Mouse (Mus musculus): Measurements from ENCODE around the gene Dscaml1.

Gene Dscaml1

GRCm38 (mm10) chr9:45426456-45426855 is at the start of gene Dscaml1:
Dscaml1 (plus strand) TSS chr9:45426628.
- no peak for DNase-seq

- DNase-seq = no peak
Observed at GRCm38 (mm10) chr9:45376883-45377282, 49.5 kb upstream of the Dscaml1 start.

DNA sequence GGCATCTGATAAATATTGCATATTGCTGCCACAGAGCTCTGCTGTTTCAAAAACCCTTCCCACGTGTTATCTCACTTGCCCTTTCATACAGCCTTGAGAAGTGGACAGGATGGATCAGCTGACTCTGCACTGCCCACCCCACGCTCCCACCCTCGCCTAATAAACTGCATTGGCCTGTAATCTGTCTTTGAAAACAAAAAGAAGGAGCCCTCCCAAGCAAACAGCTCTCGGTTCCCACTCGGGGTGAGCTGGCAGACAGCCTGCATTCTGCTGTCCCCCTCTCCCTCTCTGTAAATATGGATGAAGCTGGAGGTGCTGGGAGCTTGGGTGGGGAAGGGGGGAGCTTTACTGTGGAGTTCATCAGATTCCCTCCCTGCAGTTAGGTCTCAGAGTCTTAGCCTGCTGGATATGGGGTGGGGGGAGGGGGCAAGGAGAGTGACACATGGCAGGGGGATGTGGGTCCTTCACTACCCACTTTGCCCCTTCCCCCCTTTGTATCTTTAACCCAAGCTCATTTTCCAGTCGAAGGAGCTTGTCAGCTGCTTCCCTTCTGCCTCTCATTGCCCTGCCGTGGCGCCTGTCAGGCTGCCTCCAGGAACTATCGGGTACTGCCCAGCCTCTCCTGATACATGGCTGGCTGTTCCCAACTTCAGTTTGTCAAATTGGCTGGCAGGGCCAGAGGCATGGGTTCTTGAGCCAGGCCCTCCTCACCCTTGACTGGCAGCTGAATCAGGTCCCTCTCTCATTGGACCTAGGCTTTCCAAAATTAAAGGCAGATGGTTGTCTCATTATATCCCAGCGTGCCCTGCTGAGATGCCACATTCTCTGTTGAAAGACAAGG is 45.8 kb upstream of the Dscaml1 start:
- no peak for DNase-seq

DNA sequence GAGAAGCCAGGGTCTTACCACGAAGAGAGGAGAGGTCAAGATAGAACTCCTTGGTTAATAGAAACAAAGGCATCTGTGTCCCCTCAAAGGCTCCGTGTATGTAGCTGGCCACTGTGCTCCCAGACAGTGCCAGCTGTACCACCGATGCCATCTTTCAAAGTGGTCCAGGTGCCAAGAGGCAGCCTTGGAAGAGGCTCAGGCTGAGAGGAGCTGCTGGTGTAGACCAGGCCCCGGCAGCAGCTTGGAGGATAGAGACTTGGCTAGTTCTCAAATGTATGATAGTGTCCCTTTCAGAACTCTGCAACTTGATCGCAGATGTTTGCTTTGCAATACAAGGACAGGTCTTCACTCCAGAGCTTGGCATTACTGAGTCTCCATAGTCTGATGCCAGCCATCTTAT is 44.1 kb upstream of the Dscaml1 start:
- DNase-seq = no peak

- no peak for DNase-seq
Observed at GRCm38 (mm10) chr9:45382834-45383233, 43.6 kb upstream of the Dscaml1 start.

GRCm38 (mm10) chr9:45383883-45384282 is 42.5 kb upstream of the Dscaml1 start:
- no peak for DNase-seq

- DNase-seq = no peak
Observed at GRCm38 (mm10) chr9:45386698-45387097, 39.7 kb upstream of the Dscaml1 start.

DNA sequence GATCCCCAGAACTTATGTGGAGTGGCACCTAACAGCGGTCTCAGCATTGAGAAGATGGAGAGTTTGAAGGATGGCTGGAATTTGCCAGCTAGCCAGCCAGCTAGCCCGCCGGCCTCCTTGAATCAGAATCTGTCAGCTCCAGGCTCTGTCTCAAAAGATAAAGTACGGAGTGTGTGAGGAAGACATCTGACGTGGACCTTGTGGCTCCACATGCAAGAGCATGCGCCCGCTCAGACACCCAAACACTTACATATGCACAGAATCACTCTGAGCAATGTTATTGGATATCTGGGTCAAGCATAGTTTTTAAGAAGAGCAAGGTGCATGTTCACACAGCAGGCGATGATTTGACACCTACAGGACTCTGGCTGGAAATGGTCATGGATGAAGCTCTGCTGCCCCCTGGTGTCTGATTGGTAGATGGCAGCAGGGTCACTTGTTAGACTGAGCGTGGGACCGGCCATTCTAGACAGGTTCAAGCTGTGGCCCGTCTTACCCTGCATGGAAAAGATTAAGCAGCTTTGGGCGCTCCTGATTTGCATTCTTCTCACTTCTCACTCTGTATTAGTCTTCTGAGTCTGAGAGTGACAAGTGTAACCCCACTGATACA is 37.9 kb upstream of the Dscaml1 start:
- DNase-seq = peak; percentile 76 to 89

DNA sequence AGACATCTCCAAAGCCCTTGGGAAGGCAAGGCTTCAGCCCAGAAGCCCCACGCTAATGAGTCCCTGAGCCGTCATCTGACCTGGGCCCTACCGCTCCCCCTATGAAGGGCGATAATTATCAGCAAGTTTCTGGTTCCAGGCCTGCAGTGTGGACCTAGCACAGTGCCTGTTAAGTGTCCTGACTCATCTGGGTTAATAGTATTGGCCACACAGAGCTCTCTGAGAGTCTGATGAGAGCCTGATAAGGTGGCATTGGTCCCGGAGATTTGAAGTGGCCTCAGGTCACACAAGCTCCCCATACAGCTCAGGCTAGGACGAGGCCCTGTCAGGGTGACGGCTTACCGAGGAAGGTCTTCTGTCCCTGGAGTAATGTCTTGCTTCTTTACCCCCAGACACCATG is 36.8 kb upstream of the Dscaml1 start:
- DNase-seq = no peak

- no peak for DNase-seq
Observed at GRCm38 (mm10) chr9:45391299-45391698, 35.1 kb upstream of the Dscaml1 start.

DNA sequence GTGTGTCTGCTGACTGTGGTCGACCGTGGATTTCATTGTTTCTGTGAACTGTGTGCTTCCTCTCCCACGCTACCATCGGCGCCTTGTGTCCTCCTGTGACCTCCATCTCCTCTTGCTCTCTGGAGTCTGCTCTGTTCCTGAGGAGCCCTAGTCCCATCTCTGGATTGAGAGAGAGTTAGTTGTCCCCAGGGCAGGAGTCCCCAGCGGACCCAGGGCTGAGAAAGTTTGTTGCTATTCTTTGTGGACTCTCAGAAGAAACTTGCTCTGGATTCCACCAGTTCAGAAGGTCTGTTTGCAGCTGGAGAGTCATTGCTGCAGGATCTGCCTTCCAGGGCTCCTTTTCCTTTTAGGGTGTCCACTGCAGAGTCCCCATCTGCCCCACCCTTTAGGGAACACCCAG is 31.2 kb upstream of the Dscaml1 start:
- no peak for DNase-seq

DNA sequence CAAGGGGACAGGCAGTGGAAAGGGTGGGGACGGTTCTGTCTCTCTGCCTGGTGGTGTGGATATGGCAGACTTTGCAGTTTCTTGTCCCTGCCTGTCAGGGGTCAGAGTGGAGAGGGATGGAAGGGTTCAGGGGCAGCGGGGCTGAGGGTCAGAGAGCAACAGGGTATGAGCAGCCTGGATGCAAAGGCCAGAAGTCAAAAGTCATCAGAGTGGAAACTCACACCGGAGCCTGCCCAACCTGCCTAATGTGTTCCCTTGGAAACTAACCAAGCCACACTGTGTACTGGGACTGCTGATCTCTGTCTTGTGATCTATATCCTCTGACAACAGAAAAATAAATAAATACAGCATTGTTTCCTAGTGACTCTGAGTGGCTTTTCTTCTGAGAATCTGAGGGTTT is 30.6 kb upstream of the Dscaml1 start:
- no peak for DNase-seq

GRCm38 (mm10) chr9:45398336-45398735 is 28.1 kb upstream of the Dscaml1 start:
- no peak for DNase-seq

GRCm38 (mm10) chr9:45399434-45399833 is 27.0 kb upstream of the Dscaml1 start, which contains the start of gene Fxyd2:
Fxyd2 (plus strand) TSS chr9:45399669.
- no peak for DNase-seq

- no peak for DNase-seq
Observed at GRCm38 (mm10) chr9:45401851-45402250, 24.6 kb upstream of the Dscaml1 start.

- DNase-seq = no peak
Observed at GRCm38 (mm10) chr9:45402957-45403356, 23.5 kb upstream of the Dscaml1 start.

GRCm38 (mm10) chr9:45405694-45406093 is 20.7 kb upstream of the Dscaml1 start:
- DNase-seq = no peak

- DNase-seq = no peak
Observed at GRCm38 (mm10) chr9:45406808-45407207, 19.6 kb upstream of the Dscaml1 start.

DNA sequence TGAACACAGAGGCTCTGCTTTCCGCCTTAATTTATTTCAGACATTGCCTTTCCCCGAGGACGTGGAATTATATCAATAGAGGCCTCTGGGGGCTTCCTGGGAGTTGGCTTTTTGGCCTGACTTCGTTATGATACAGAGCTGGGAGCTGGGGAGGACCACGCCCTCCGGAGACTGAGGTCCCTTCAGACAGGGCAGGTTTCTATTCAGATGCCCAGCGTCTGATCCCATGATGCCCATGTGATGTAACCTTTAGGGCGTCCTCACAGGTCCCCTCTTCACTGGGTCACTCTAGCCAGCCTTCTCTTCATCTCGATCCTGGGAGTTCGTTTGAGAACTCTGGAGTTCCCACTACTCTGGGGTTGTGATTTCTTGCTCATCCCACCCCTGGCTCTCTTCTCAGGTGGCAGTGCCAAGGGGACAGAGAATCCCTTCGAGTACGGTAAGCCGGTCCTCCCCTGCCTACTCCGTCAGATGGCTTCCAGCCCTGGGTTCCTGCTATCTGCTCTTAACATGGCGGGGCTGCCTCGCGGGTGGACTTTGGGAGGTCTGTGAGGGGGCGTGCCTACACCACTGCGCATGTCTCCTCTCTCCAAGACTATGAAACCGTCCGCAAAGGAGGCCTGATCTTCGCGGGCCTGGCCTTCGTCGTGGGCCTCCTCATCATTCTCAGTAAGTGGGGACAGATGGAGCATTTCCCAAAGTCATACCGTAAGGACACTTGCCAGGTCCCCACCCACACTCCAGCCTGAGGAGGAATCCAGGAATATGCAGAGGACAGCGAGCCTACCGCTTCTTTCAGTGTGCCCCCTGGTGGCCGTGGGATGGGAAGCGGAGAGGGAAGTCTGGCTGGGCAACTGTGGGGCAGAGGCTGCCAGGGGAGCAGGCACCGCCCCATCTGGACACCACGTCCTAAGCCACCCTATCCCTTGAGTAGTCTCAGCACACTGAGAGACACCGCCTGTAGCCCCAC is 18.4 kb upstream of the Dscaml1 start:
- DNase-seq = peak; percentile 23 to 67

DNA sequence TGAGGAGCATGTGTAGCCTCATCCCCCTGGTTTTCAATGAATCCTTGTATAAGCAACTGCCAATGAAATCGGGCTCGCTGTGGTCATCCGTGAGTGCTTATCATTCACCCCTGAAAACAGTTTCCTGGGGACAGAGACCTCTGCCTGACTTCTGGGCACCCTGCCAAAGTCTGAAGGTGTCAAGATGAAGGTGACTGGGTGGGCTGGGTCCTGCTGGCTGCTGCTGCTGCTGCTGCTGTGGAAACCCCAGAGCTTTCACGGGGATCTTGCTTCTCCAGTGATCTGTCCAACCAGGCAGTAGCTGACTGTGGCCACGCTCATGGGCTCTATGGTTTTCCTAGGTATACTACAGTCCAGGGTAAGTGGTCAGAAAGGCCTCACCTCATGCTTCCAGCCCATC is 16.2 kb upstream of the Dscaml1 start:
- no peak for DNase-seq

DNA sequence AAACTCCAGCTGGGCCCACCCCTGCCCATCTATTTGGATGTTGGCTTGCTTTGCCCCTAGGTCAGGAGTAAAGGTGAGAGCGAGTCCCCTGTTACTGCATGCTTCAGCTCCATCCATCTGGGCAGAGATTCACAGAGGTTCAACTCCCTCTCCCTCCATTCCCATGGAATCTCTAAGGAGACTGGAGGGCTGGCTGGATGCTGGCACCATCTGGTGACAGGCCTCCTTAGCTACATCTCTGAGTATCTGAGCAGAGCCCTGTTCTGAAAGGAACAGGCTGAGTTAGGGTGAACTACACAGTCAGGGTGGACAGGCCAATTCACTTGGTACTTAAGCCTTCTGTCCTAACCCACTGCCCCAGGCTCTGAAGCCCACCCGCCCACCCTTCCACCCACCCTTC is 15.8 kb upstream of the Dscaml1 start:
- no peak for DNase-seq

DNA sequence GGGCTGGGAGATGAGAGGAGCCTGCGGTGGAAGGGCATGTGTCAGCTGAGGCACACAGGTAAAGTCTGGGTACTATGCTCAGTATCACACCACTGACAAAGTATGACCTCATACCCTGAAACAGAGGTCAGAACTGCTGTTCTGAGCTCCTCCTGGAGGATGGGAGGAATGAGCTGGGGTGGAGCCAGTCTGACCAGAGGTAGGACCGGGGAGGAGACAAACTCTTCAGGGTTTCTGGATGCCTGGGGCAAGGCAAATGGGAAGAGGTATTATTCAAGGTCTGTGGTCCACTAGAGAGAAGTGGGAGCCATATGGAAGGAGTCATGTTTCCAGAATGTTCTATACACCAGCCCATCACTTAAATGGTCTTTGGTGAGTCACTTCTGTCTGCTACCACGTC is 15.3 kb upstream of the Dscaml1 start:
- DNase-seq = no peak

GRCm38 (mm10) chr9:45411803-45412202 is 14.6 kb upstream of the Dscaml1 start:
- peak in 1 of 2 experiments; percentile 16 for DNase-seq
